Mouse (Mus musculus) erythroblast, embryonic 14.5 days (primary cell): ENCODE data around the gene Epx. TPM values are rescaled to one million over a fixed set of nuclear protein-coding genes. Genes with fewer than 3 reads are reported as not detected.

Experiments
- H3K27me3 ChIP-seq: 2 replicates; pipeline ENCODE4 v1.6.1; 2012; ENCODE audit warnings: inconsistent platforms; ENCODE audit not compliant: control insufficient read depth
- H3K36me3 ChIP-seq: 2 replicates; pipeline ENCODE4 v1.6.1; 2012; ENCODE audit warnings: mild to moderate bottlenecking, inconsistent platforms; ENCODE audit not compliant: control insufficient read depth
- H3K4me1 ChIP-seq: 2 replicates; pipeline ENCODE4 v1.6.1; 2012; ENCODE audit warnings: inconsistent platforms; ENCODE audit not compliant: control insufficient read depth
- H3K4me3 ChIP-seq: replicated peaks from 2 replicates; pipeline ENCODE3; 2012; ENCODE audit warnings: moderate library complexity, mild to moderate bottlenecking, inconsistent platforms
- H3K9me3 ChIP-seq: 2 replicates; pipeline ENCODE4 v1.6.1; 2012; ENCODE audit warnings: low read length, inconsistent platforms, mixed read lengths; ENCODE audit not compliant: control insufficient read depth
- GATA1 ChIP-seq: IDR thresholded peaks from 2 replicates; pipeline ENCODE4 v1.6.1; 2012; ENCODE audit warnings: low read length, inconsistent platforms, mixed read lengths
- TAL1 ChIP-seq: IDR thresholded peaks from 3 replicates; pipeline ENCODE4 v1.6.1; 2012; ENCODE audit warnings: low read length, inconsistent platforms, mixed read lengths
- polyA plus RNA-seq: library from polyadenylated mRNA; stranded (reverse); fragments of >175 nt; gene quantifications from 2 replicates; pipeline ENCODE4 v1.2.3, GENCODE M21; 2012

Epx gene
- polyA plus RNA-seq, result 0.05 and 0.26 TPM in 2 replicates

- Histone ChIP-seq H3K4me3 (no peak within 1 kb of the TSS), H3K9me3 (no peaks in the 10 kb centered on the region), H3K36me3 (no peaks in the 10 kb centered on the region), H3K27me3 (no peaks in the 10 kb centered on the region), H3K4me1 (no peaks in the 10 kb centered on the region)
- no peak for TF ChIP-seq TAL1
- TF ChIP-seq GATA1, result no peak
Measured at GRCm38 (mm10) chr11:87875436-87875835, at the start of gene Epx. Gene Epx, minus strand, starts transcription at chr11:87875536.

- Histone ChIP-seq H3K4me1 (no peaks in the 10 kb centered on the region), H3K27me3 (no peaks in the 10 kb centered on the region), H3K4me3 (no peak within 1 kb of the TSS), H3K36me3 (no peaks in the 10 kb centered on the region), H3K9me3 (no peaks in the 10 kb centered on the region)
- TF ChIP-seq TAL1 (no peak), GATA1 (no peak)
Measured at GRCm38 (mm10) chr11:87920966-87921365, 45.6 kb upstream of the Epx start, which contains the start of gene Olfr464. Gene Olfr464, minus strand, starts transcription at chr11:87920967.

GRCm38 (mm10) chr11:87920301-87920700 is 45.0 kb upstream of the Epx start:
- H3K36me3 ChIP-seq, result no peaks in the 10 kb centered on the region
- no peaks in the 10 kb centered on the region for H3K9me3 ChIP-seq
- no peaks in the 10 kb centered on the region for H3K4me1 ChIP-seq
- no peak overlapping the region for H3K4me3 ChIP-seq
- TF ChIP-seq GATA1, result no peak
- no peak for TF ChIP-seq TAL1
- no peaks in the 10 kb centered on the region for H3K27me3 ChIP-seq

DNA sequence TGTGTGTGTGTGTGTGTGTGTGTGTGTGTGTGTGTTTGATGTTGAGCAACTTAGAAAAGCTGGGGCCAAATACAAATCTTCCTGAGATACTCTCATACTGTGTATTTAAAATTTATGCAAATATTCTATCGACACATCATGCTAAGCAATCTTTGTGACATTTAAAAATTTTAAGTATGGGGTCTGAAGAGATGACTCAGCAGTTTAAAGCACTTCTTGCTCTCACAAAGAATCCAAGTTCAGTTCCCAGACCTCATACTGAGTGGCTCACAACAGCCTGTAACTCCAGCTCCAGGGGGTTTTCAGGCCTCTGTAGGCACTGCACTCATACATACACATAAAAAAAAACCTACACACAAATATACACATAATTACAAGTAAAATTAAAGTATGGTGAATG is 40.7 kb upstream of the Epx start:
- no peaks in the 10 kb centered on the region for H3K36me3 ChIP-seq
- H3K4me1 ChIP-seq, result no peaks in the 10 kb centered on the region
- TF ChIP-seq TAL1 (no peak), GATA1 (no peak)
- H3K9me3 ChIP-seq, result no peaks in the 10 kb centered on the region
- H3K4me3 ChIP-seq, result no peak overlapping the region
- H3K27me3 ChIP-seq, result no peaks in the 10 kb centered on the region

DNA sequence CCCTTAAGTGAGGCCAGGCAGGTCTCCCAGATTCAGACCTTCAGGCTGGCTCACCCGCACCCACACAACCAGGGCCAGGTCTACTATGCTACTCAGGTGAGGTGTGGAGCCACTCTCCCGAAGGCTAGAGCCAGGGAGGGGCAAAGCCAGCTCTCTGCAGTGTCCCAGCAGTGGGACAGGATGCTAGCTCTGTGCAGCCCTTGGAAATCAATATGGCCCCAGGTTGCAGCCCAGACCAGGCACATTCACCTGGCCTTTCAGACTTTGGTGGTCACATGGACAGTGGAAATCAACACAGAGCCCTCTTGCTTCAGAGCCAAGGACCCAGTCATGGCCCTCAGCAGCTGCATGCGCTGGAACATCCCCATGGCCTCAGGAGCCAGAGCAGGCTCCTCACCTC is 29.0 kb upstream of the Epx start:
- H3K27me3 ChIP-seq, result no peaks in the 10 kb centered on the region
- no peak overlapping the region for H3K4me3 ChIP-seq
- H3K36me3 ChIP-seq, result no peaks in the 10 kb centered on the region
- TF ChIP-seq GATA1, result no peak
- TF ChIP-seq TAL1, result no peak
- no peaks in the 10 kb centered on the region for H3K9me3 ChIP-seq
- H3K4me1 ChIP-seq, result no peaks in the 10 kb centered on the region

DNA sequence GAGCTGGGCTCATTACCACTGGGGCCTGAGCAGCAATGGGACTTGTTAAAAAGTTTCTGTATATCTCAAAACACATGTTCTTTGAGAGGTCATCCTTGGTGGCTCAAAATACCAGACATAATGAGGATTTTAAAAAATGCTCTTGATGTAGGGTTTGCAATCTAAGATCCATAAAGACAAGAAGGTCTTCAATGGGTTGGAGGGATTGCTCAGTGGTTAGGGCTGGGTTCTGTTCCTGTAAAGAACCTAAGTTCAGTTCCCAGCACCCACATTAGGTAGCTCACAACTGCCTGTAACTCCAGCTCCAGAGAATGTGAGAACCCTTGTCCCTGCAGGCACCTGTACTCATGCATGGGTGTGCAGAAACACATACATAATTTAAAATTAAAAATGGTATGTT is 22.0 kb upstream of the Epx start, which contains the start of gene Olfr463:
Gene Olfr463, minus strand, starts transcription at position 101 of the 400 bp plus-strand sequence.
- Histone ChIP-seq H3K4me3 (no peak within 1 kb of the TSS), H3K4me1 (no peaks in the 10 kb centered on the region), H3K9me3 (no peaks in the 10 kb centered on the region), H3K27me3 (peaks cover 2% of the 10 kb centered on the region; the same call in 1 of the 2 replicates), H3K36me3 (no peaks in the 10 kb centered on the region)
- TF ChIP-seq GATA1, result no peak
- TF ChIP-seq TAL1, result no peak

DNA sequence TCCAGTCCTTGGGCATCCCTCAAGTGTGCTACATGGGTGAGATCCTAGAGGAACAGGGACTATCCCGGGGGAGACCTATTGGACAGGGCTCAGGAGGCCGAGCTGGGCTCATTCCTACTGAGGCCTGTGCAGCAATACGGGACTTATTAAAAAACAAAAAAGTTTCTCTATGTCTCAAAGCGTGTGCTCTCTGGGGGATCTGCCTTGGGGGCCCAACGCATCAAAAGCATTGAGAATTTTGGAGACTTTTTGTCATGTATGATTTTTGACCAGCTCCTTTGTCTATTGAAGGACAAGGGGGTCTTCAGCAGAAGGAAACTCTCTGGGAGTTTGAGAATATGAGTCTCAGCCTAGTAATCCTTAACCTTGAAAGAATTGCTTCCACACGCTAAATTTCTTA is 16.8 kb upstream of the Epx start, which contains the start of gene Olfr462:
Gene Olfr462, minus strand, starts transcription at position 101 of the 400 bp plus-strand sequence.
- Histone ChIP-seq H3K4me1 (no peaks in the 10 kb centered on the region), H3K4me3 (no peak within 1 kb of the TSS), H3K27me3 (no peaks in the 10 kb centered on the region; the same call in 1 of the 2 replicates), H3K36me3 (no peaks in the 10 kb centered on the region), H3K9me3 (no peaks in the 10 kb centered on the region)
- no peak for TF ChIP-seq TAL1
- no peak for TF ChIP-seq GATA1

DNA sequence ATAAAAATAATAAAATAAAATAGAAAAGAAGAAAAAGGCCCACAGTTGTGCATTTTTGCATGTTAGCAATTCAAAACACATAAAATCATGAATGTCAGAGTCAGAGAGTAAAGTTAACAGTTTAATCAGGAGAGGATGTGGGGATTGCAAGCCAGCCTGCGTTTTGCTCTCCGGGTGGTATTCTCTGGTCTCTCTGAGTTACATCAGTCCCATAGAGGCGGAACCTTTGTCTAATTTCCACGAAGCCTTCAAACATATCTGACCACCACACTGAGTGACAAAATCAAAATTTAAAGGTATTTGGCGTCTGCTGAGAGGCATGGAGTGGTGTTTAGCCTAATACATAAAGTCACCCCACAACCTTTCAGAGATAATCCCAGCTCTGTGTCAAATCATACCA is 9.5 kb upstream of the Epx start:
- TF ChIP-seq GATA1, result no peak
- TF ChIP-seq TAL1, result no peak
- Histone ChIP-seq H3K4me3 (no peak overlapping the region), H3K27me3 (no peaks in the 10 kb centered on the region), H3K36me3 (no peaks in the 10 kb centered on the region), H3K4me1 (no peaks in the 10 kb centered on the region), H3K9me3 (no peaks in the 10 kb centered on the region)

GRCm38 (mm10) chr11:87883493-87883892 is 8.2 kb upstream of the Epx start:
- Histone ChIP-seq H3K9me3 (no peaks in the 10 kb centered on the region), H3K27me3 (no peaks in the 10 kb centered on the region), H3K4me1 (no peaks in the 10 kb centered on the region), H3K4me3 (no peak overlapping the region), H3K36me3 (no peaks in the 10 kb centered on the region)
- no peak for TF ChIP-seq TAL1
- no peak for TF ChIP-seq GATA1

DNA sequence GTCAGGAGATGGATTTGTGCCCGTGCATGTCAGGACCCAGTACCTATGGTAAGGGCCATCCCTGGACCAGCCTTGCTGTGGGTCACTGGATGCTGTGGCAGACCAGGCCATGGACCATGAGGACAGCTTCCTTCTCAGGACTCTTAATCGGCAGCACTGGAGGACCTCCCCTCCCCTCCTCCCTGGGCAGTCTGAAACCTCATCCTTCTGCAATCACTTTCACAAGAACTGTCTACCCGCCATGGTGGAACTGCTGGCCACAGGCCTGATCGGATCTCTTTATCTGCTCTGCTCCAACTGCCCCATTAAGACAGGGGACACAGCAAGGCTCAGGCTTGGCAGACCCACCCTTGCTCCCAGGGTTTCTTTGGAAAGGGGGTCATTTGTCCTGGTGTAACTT is 6.4 kb upstream of the Epx start:
- no peaks in the 10 kb centered on the region for H3K4me1 ChIP-seq
- no peaks in the 10 kb centered on the region for H3K36me3 ChIP-seq
- TF ChIP-seq TAL1 (no peak), GATA1 (no peak)
- H3K27me3 ChIP-seq, result no peaks in the 10 kb centered on the region
- no peak overlapping the region for H3K4me3 ChIP-seq
- H3K9me3 ChIP-seq, result no peaks in the 10 kb centered on the region
